Mouse (Mus musculus) ES-CJ7 (cell line): ENCODE measurements at regions not wholly inside any gene's neighbourhood (a gene's known extent, or its start where the extent isn't known, plus 50 kb on each side); places are given as distances from the start of the nearest gene placed in this dataset.
A peak's percentile ranks its signal among the peaks of the same experiment; 100 is the strongest.
"Not testable (repeated sequence)": the region's sequence is repeated elsewhere in the genome, so short reads cannot be mapped to it uniquely, and the experiment has no call there.

Experiments used
- DNase-seq: peaks from one replicate; pipeline ENCODE4 v3.0.0; 2011; ENCODE audit warnings: low read depth, low spot score

DNA sequence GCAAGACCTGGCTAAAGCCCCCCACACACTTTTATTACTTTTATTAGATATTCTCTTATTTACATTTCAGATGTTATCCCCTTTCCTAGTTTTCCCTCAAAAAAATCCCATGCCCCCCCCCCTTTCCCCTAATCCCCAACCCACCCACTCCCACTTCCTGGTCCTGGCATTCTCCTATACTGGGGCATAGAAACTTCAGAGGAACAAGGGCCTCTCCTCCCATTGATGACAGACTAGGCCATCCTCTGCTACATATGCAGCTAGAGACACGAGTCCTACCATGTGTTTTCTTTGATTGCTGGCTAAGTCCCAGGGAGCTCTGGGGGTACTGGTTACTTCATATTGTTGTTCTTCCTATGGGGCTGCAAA lies 116.8 kb downstream of the Rfpl4b start:
- DNase-seq: not testable (repeated sequence)

DNA sequence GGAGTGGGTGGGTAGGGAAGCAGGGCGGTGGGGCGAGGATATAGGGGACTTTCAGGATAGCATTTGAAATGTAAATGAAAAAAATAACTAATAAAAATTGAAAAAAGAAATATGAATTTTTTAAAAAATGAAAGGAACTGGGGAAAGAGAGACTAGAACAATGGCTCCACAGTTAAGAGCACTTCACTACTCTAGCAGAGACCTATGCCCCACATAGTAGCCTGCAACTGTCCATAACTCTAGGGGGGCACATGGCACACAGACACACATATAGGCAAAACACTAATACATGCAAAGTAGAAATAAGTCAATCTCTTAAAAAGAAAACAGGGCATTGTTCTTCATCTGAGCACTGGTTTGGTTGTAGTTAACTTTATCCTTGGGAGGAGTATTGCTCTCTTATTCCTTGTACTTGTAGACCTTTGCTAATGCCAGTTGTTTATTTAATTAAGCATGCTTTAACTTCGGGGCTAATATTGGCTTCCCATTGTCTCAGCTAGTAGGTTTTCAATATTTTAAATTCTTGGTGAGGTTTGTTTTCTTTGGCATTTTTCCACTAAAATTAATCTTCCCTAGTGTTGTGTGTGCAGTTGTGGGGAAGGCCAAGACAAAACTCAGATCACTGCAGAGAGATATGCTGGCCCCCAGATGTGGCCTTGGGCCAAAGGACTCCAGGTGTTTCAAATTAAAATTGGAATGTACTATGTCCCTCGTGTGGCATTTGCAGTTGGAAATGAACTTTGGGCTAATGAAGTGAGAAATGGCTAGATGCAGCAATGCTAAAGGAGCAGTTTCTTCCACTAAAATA lies 117.4 kb downstream of the Rfpl4b start:
- DNase-seq: no peak

DNA sequence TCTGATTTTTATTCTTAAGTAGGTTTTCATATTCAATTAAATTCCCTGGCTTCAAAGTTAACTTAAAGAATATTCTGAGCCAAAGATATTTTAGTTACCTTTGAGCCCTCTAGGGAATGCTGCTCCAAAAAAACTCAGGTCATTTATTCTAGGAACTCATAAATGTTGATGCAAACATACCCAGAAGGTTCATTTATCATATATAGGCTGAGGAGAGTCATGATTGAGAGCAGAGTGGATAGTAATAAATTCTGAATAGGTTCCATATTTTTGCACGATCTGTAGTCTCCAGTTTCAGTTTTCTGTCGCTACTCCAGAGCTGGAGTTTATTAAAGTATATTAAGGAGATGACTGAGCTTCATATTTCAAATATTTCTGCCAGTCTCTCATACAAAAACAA lies 144.1 kb downstream of the Rfpl4b start:
- DNase-seq: no peak

DNA sequence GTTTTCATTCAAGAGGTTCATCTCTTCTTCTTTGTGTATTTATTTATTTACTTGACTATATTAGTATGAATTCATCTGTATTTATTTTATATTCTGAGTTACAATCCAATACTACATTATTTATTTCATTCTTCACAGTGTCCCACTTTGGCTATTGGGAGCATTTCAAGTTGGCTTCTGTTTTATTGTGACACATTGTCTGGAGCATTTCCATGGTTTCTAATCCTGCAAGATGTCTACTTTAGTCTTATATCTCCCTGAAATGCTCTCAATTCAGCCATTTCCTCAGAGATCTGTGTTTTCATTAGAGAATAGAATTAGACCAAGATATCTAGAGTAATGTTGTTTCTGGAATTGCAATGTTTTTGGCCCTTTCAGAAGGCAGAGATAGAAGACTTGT lies 153.0 kb downstream of the Rfpl4b start:
- no peak for DNase-seq

DNA sequence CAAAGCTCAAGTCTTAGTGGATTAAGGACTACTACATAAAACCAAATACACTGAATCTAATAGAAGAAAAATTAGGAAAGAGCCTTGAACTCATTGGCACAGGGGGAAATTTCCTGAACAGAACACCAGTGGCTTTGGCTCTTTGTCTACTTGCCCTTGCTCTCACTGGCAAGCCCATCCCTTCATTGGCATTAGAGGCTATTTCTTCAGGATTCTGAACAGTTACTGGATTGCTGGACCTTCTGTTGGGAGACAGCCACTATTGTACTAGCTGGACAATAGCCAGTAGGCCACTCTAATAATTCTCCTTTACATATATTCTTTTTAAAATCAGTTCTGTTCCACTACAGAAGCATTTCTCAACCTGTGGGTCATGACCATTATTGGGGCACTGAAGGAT lies 153.7 kb downstream of the Rfpl4b start:
- no peak for DNase-seq

DNA sequence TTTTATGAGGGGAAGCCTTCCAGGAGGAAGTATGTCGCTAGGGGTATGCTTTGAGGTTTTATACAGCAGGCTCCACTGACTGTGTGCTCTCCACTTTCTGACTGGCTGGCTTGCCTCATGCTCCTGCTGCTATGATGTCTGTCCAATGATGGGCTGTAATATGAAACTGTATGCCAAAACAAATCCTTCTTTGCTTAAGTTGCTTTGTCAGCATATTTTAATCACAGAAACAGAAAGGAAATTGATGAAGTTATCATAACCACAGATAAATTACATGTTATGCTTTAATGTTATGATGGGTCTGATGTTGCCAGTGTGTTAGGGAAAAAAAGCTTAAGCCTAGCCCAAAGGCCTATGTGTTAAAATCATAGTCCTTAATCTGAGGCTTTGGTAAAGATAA lies 185.9 kb downstream of the Rfpl4b start:
- DNase-seq: no peak

DNA sequence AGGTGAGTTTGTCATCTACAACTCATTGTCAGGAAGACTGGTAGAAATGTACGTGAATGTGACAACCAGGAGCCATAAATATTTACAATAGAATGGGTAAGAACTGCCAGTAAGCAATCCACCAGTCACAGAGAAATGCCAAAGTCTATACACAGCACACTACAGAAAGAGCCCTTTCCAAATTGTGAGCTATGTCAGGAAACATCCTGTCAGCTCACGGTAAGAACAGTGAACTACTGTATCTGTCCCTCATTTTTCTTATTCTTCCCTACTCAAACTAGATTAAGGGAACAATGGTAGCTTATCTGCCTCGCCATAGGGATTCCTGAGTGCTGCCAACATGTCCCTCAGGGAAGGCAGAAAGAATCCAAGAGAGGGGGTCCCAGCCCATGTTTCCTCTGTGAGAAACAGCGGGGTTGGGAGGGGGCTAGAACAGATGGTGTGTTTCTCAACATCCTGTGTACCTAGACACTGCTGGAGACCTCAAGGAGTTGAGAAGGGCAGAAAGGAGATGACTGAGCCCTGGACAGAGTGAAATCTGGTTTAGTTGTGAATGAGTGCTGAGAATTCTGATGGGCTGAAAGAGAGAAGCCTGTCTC lies 191.6 kb downstream of the Rfpl4b start:
- no peak for DNase-seq

DNA sequence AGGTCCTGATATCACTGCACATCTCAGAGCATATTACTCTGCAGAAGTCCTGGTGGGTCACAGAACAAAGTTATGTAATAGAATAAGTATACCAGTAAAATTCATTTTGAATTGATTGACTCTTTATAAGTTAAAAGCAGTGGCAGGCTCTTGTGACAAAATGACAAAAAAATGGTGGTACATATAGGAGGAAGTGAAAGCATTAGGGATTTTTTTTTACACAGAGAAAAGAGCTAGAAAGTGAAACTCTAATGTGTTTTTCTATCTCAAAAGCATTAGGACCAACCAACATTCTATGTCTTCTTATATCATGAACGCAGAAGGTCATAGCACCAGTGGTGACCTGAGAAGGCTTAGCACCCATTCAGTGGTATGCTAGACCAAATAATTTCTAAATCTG lies 198.2 kb downstream of the Rfpl4b start:
- DNase-seq: no peak

DNA sequence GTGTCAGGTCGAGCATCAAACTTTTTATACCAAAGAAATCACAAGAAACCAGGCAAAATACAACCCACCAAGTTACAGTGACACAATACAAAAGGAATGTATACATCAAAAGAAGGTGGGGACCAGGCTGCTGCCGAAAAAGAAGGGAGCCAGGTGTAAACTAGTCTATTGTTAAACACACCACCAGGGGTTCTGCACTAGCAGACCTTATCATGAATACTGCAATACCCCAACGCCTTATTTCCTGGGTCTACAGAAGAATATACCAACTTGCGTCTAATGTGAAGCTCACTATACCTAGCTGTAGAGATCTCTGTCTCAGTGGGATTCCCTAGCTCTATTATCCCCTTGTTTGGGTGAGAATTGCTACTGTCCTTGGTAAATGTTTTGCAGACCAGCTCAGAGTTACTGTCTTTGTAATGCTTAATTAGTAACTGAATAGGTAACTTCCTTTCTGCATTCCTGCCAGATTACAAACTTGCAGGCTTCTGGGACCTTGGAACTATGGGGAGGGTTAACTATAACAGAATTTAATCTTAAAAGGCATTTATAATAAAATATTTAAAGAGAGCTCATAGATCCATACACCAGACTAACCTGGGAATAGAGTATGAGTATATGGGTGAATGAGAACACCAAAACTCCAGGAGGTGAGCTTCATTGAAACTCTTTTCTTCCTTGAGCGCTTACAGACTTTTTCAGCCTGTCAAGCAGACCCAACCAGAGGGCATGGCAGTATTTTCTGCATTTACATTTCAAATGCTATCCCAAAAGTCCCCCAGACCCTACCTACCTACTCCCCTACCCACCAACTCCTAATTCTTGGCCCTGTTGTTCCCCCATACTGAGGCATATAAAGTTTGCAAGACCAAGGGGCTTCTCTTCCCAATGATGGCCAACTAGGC lies 211.7 kb downstream of the Rfpl4b start:
- peak; percentile 97 for DNase-seq

DNA sequence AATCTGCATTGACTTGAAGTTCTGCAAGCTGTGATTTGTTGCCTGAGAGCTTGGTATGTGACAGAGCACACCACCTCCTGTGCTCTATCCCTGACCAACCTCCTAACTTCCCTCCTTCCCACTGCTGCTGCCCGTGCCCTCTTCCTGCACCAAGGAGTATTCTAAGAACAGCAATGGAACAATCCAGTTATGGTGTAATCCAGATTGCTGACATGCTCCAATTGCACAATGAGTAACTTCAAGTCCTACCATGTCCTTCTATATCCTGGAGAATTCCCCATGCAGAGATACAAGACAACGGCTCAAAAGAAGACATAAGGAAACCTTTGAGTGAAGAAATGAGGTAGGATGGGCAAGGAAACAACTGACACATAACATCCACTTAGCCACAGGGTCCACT lies 235.5 kb downstream of the Rfpl4b start:
- DNase-seq: no peak

DNA sequence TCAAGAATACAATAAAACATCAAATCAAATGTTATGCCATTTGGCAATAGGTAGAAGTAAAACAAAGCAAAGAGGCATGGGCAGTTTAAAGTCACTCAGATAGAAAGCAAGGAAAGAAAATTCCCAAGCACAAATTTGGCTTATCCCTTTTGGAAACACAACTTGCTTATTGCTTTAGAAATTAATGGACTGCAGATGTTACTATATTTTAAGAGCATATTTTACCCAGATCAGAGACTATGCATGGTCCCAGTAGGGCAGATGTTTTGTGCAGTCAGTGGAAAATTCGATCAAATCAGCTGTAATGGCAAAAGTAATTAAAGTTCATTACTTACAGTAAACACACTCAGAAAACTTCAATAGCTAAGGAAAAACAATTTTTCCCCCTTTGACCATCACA lies 245.9 kb downstream of the Rfpl4b start:
- no peak for DNase-seq

DNA sequence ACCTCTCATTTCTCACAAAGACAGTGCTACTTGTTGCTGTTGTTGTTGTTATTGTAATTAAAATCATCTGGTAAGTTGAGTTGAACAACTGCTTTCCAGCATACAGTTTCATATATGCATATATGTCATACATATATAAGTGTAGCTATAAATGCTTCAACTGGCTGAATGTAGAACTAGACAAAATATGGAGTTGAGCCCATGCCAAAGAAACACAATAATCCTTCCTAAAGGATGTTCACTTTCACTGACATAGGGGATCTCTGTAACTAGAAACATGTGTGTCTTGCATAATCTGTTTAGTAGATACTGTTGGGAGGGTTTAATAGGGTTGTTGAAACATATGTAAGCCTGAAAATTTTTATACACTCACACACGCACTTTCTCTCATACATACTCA lies 247.9 kb downstream of the Rfpl4b start:
- no peak for DNase-seq

DNA sequence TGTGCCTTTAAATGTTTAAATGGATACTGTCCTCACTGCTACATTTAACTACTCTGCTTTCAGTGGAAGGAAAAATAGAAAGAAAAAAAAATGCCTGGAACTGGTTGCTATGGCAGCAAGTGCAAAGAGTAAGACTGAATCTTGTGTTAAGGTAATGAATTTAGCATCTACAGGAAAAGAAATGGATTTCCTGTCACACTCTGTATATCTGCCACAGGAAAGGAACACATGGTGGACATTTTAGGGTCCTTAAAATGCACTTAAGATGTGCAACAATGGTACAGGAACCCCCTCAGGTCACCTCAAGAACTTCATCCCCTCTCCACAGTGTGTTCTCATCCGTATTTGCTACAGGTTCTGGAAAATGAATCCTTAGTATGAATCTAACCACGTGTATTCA lies 248.4 kb downstream of the Rfpl4b start:
- DNase-seq: no peak

DNA sequence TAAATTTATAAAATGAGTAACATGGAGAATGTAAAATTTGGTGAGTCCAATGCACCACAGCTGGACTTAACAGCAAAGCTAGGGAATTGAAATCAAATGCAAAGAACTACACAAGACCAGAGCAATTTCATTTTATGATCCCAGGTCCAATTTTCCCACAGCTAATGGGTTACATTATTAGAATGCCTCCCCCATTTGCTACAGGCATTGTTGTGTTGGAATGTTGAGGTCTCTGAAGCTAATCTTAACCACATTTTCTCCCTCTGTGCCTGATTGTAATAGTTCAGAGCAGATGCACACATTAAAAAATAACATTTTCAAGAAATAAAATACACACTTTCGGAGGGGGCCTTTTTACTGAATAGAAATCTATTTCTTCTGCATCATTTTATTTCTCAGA lies 254.3 kb downstream of the Rfpl4b start:
- no peak for DNase-seq

DNA sequence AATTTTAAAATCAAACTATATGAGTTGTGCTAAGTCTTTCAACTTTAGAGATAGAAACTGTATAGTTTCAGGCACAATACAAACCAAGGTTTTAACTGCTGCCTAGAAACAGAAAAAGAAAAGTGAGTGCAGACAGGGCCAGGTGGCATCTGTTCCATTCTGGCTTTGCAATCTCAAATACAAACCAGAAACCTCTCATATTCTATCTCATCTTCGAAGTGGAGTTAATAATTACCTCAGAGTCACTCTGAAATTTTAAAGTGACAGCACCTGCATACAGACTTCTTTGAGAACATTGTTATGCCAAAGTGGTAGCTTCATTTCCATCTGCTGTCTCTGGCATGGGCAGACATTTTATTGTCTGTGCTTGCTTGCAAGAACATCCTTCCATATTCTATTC lies 255.2 kb downstream of the Rfpl4b start:
- no peak for DNase-seq

DNA sequence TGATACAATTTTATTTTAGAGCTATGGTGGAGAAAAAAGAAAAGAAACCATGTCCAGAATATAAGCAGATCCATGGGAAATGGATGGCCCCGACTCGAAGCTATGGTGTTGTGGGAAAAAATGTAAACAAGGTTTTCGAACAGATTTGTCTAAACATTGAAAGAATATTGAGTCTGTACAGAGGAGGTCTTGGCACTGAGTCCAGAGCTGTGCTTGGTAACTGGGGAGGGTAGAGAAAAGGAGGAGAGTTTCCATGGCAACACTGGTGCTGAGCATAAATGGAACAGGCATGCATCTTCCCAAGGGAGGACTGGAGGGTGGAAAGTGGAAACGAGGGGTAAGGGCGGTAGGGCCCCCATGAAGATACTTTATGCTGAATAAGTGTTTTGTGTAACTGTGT lies 266.5 kb downstream of the Rfpl4b start:
- no peak for DNase-seq

DNA sequence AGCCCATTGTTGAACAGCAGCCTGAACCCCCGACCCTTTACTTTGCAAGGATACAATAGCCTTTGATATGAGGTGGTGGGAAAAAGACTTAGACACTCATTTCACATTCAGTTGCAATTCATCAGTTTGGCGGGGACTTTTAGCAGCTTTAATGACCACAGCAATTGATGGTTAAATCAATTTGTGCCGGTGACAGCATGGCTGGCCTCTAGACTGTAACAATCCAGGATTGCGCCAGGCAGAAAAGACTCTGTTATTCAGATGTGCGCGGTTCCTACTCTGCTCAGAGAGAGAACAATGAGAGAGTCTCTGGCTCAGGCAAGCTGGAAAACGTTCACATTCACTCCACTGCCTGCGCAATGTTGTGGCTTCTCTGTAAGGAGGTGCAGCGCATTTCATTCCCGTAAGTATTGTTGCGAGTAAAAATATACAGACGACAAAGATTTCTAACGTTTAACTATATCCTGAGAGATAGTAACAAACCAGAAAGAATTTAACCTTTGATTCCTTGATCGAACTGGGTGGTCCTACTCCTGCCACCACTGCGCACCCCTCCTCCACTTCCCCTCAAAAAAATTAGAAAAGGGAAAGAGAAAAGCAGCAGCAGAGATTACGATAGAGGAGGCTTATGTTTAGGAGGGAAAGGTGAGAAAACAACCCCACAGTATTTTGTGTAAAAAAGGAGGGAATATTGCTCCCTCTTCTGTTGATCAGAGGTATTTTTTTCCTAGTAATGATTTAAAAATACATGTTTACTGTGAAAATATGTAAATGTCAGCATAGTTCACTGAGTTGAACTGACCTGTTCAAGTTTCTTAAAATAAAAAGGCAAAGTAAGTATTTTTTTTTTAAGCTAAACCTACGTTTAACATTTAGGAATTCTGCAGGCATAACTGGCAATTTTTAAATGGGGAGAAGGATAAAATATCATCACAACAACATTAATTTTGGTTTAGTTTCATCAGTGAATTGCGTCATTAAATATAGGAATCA lies 267.6 kb downstream of the Rfpl4b start:
- DNase-seq: peak; percentile 50

DNA sequence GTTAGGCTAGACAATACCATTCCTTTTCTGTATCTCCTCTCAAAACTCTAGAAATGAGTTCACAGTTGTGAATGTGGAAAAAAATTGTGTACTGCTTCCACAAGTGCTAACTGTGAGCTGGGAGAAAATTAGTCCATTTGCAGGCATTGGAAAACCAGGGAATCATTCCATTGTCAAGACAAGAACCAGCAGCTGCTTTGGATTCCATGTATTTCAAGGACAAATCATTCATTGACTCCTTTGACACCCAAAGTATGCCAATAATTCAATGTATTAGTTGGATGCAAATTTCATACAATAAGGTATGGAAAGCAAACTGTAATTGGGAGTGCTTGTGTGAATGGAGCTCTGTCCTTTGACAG lies 268.3 kb downstream of the Rfpl4b start:
- DNase-seq: no peak

DNA sequence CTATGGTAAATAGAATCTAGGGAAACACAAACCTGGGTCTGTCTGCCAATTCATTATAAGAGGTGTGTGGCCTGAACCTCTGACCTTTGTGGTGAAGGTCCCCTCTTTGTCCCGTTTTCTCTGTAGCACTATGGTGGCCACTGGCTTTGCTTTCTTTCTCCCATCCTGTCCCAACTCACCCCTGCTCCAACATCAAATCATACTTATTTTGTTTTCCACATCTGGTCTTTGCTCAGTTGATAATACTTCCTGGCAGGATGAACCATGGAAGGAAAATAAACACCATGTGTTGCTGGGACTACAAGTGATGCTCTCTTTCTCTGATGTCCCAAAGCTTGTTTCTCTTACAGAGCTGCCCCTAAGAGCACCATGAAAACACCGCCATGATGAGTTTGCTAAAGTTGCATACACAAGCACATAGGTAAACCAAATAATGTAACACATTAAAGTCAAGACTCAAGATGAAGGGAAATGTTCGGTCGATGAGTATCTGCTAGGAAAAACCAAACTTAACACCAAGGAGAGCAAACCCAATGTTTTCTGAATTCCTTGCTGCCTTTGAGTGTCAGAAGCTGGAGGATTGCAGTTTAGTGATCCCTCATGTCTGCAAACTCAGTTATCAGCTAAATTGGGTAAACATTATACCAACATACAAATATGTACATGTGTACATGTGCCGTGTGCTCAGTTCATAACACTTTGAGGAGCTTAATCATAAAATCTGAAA lies 269.1 kb downstream of the Rfpl4b start:
- no peak for DNase-seq

DNA sequence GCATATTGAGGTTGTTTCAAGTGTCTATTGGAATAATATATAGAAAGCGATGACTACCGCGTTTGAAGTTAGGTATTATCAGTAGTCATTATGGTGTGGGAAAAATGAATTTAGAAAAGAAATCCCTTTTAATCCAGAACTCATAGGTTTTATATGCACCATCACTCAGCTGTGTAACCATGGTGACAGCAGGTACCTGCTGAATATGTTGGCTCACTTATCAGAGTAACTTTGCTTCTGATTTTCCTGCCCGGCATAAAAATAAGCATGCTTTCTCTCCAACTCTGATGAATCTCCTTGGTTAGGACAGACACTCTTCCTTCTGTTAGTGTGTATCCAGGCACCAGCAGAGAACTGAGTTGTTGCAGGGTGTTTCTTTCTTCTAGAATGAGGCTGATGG lies 281.5 kb downstream of the Rfpl4b start:
- DNase-seq: no peak

DNA sequence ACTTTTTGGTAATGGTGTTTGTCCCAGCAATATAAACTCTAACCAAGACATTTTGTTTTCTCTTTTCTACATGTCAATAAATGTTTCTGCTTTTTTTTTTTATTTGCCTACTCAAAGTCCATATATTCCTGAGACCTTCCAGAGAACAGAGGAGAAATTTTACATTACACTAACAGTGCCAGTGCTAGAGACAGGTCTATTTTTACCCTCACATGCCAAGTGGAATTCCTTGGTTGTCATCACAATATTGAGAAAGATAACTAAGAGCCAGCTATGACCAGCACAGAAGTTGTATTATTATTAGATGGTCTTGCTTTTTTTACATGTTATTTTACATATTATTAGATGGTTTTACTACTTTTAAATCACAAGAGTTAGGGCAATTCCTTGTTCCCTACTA lies 282.8 kb downstream of the Rfpl4b start:
- DNase-seq: no peak
